Mouse (Mus musculus) adrenal gland, postnatal 14 days (tissue): ENCODE measurements at regions not wholly inside any gene's neighbourhood (a gene's known extent, or its start where the extent isn't known, plus 50 kb on each side); places are given as distances from the start of the nearest gene placed in this dataset.

Source experiments
- DNase-seq: peaks from one replicate; pipeline ENCODE4 v3.0.0; 2021; ENCODE audit warnings: mixed read lengths

- no peak for DNase-seq
Observed at GRCm38 (mm10) chr2:50405932-50406331, 109.3 kb upstream of the Mmadhc start.

- DNase-seq, result no peak
Observed at GRCm38 (mm10) chr2:50403106-50403505, 106.5 kb upstream of the Mmadhc start.

GRCm38 (mm10) chr2:50398576-50398975 lies 102.0 kb upstream of the Mmadhc start:
- DNase-seq, result no peak

- no peak for DNase-seq
Observed at GRCm38 (mm10) chr2:50377609-50378413, 81.2 kb upstream of the Mmadhc start.

- DNase-seq, result peak; percentile 45
Observed at GRCm38 (mm10) chr2:50373626-50374025, 77.0 kb upstream of the Mmadhc start.

GRCm38 (mm10) chr2:50373006-50373405 lies 76.4 kb upstream of the Mmadhc start:
- no peak for DNase-seq

GRCm38 (mm10) chr2:50368831-50369230 lies 72.2 kb upstream of the Mmadhc start:
- DNase-seq, result no peak

- no peak for DNase-seq
Observed at GRCm38 (mm10) chr2:50368351-50368750, 71.8 kb upstream of the Mmadhc start.

GRCm38 (mm10) chr2:50365221-50365620 lies 68.6 kb upstream of the Mmadhc start:
- DNase-seq, result no peak

GRCm38 (mm10) chr2:50356089-50356488 lies 59.5 kb upstream of the Mmadhc start:
- DNase-seq, result no peak

GRCm38 (mm10) chr2:50347486-50348265 lies 51.1 kb upstream of the Mmadhc start:
- no peak for DNase-seq
